In the genomic region with DNA sequence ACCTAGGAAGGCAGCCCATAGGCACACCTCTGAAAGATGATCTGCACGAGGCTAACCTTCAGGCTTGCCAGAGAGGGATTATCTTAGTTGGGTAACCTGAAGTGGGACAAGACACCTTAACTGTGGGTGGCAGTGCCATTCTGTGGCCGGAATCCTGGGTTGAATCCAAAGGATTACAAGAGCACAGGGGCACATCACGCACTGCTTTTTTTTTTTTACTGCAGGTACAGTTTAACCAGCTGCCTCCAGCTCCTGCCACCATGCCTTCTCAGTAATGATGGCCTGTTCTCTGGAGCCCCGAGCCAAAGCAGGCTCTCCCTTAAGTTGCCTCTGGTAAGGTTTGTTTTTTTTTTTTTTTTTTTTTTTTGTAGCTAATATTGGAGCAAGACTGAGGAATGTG, we compare ENCODE assay signal across 25 mouse cellular contexts. TPM values are rescaled to one million over a fixed set of nuclear protein-coding genes. Genes with fewer than 3 reads are reported as not detected.
A peak's percentile ranks its signal among the peaks of the same experiment; 100 is the strongest.
DNase-seq lines count a peak whose midpoint lies in the region; ATAC-seq and TF ChIP-seq lines count a peak whose summit lies in the region.
"Had no signal": no experiment of that assay in that cellular context is flagged by ENCODE, and none has a peak within 500 bp of the region (broad histone marks: within the 10 kb centered on the region; RNA-seq: fewer than 3 reads in every experiment).

No protein-coding gene starts in this region.

- H3K4me2 ChIP-seq in kidney, embryonic 15.5 days = no peak overlapping the region
- no peak overlapping the region for H3K4me2 ChIP-seq in liver, postnatal 0 days (ENCODE audit: low read depth, low read length)
- H3K4me2 ChIP-seq in liver, embryonic 12.5 days = no peak overlapping the region
- H3K4me2 ChIP-seq: heart, embryonic 12.5 days; heart, embryonic 15.5 days; hindbrain, embryonic 13.5 days had no signal

- H3K9ac ChIP-seq in kidney, embryonic 15.5 days = no peak overlapping the region
- no peak overlapping the region for H3K9ac ChIP-seq in liver, postnatal 0 days (replicated peaks)
- no peak overlapping the region for H3K9ac ChIP-seq in liver, embryonic 12.5 days
- H3K9ac ChIP-seq: heart, embryonic 12.5 days; heart, embryonic 15.5 days; hindbrain, embryonic 13.5 days had no signal

- H3K4me3 ChIP-seq in kidney, embryonic 15.5 days (replicated peaks) = no peak overlapping the region
- no peak overlapping the region for H3K4me3 ChIP-seq in liver, postnatal 0 days (ENCODE audit: low read depth, low read length)
- H3K4me3 ChIP-seq in liver, embryonic 12.5 days = no peak overlapping the region
- H3K4me3 ChIP-seq: heart, embryonic 12.5 days; heart, embryonic 15.5 days; hindbrain, embryonic 10.5 days; hindbrain, embryonic 13.5 days had no signal

- no peak for TF ChIP-seq EP300 in liver, postnatal 0 days (IDR thresholded peaks at IDR 0.05; ENCODE audit: low read depth)

- WGBS in kidney, embryonic 15.5 days = 76% methylated on average over 4 of the region's 4 CpGs
- WGBS in liver, postnatal 0 days (ENCODE audit: insufficient replicate concordance) = 79% methylated on average over 4 of the region's 4 CpGs
- 57% methylated on average over 4 of the region's 4 CpGs for WGBS in liver, embryonic 12.5 days (ENCODE audit: insufficient replicate concordance)

- ATAC-seq in kidney, embryonic 15.5 days (replicated peaks; ENCODE audit: low FRiP score) = no peak
- no peak for ATAC-seq in liver, postnatal 0 days
- no peak for ATAC-seq in liver, embryonic 12.5 days
- ATAC-seq: forebrain, embryonic 14.5 days; Patski had no signal

- peak; percentile 36 for DNase-seq in kidney, adult 11 months
- no peak for DNase-seq in kidney, postnatal 14 days
- peak; percentile 40 to 43 for DNase-seq in kidney, adult 8-10 months
- peak; percentile 5 for DNase-seq in liver, postnatal 0 days
- no peak for DNase-seq in thymus, postnatal 25 days
- DNase-seq: adrenal gland, postnatal 10 days; adrenal gland, postnatal 36 days; B cell, adult 2 months; cerebellum, adult 18-20 months; cerebellum, adult 9-10 months; cerebellum, postnatal 14 days; gastrocnemius, postnatal 25 days; heart, adult 18-20 months; heart, postnatal 10 days; heart, postnatal 36 days had no signal

- H3K36me3 ChIP-seq in kidney, embryonic 15.5 days = no peaks in the 10 kb centered on the region
- no peaks in the 10 kb centered on the region for H3K36me3 ChIP-seq in liver, postnatal 0 days (replicated peaks; ENCODE audit: insufficient read depth, low read length)
- H3K36me3 ChIP-seq in liver, embryonic 12.5 days = no peaks in the 10 kb centered on the region
- H3K36me3 ChIP-seq: G1E; heart, embryonic 12.5 days; heart, embryonic 15.5 days; hindbrain, embryonic 10.5 days; hindbrain, embryonic 13.5 days had no signal

- peaks cover 10% of the 10 kb centered on the region for H3K4me1 ChIP-seq in kidney, embryonic 15.5 days
- H3K4me1 ChIP-seq in liver, postnatal 0 days (ENCODE audit: insufficient read depth) = peaks cover 6% of the 10 kb centered on the region; the same call in 1 of the 2 replicates
- no peaks in the 10 kb centered on the region for H3K4me1 ChIP-seq in liver, embryonic 12.5 days
- H3K4me1 ChIP-seq: hindbrain, embryonic 13.5 days had no signal

- no peaks in the 10 kb centered on the region for H3K9me3 ChIP-seq in kidney, embryonic 15.5 days (replicated peaks)
- H3K9me3 ChIP-seq in liver, postnatal 0 days (ENCODE audit: low read length) = no peaks in the 10 kb centered on the region
- H3K9me3 ChIP-seq in liver, embryonic 12.5 days (replicated peaks) = no peaks in the 10 kb centered on the region
- H3K9me3 ChIP-seq: G1E; heart, embryonic 12.5 days; heart, embryonic 15.5 days; hindbrain, embryonic 10.5 days; hindbrain, embryonic 13.5 days had no signal

- no peak for TF ChIP-seq CTCF in liver, postnatal 0 days (IDR thresholded peaks at IDR 0.05; ENCODE audit: low read depth)

- H3K27me3 ChIP-seq in kidney, embryonic 15.5 days = no peaks in the 10 kb centered on the region
- no peaks in the 10 kb centered on the region for H3K27me3 ChIP-seq in liver, postnatal 0 days (ENCODE audit: insufficient read depth, low read length)
- H3K27me3 ChIP-seq in liver, embryonic 12.5 days (replicated peaks) = no peaks in the 10 kb centered on the region
- H3K27me3 ChIP-seq: CH12.LX; heart, embryonic 12.5 days; heart, embryonic 15.5 days; hindbrain, embryonic 13.5 days; Patski had no signal

- no peak overlapping the region for H3K27ac ChIP-seq in kidney, embryonic 15.5 days
- no peak overlapping the region for H3K27ac ChIP-seq in liver, postnatal 0 days (ENCODE audit: low read depth)
- H3K27ac ChIP-seq in liver, embryonic 12.5 days = no peak overlapping the region
- H3K27ac ChIP-seq: heart, embryonic 15.5 days; hindbrain, embryonic 10.5 days; hindbrain, embryonic 13.5 days had no signal

RNA-seq across cellular contexts. Expression of a gene that starts 33.9 kb away (rescaled TPM):
- polyA plus RNA-seq in kidney, embryonic 15.5 days (2015; fragmentation: Nextera tagmentation; extraction: Ambion mirVana) = 28.1 and 30.6 TPM in 2 replicates
- polyA plus RNA-seq in liver, postnatal 0 days (2015; fragmentation: Nextera tagmentation; extraction: Ambion mirVana) = 4.9 and 5.4 TPM in 2 replicates
- polyA plus RNA-seq in liver, embryonic 12.5 days (2016; fragmentation: Nextera tagmentation; extraction: Ambion mirVana) = 9.8 and 10.4 TPM in 2 replicates
- polyA plus RNA-seq: G1E had no signal

RNA-seq across cellular contexts. Expression of a gene that starts 59.0 kb away (rescaled TPM):
- polyA plus RNA-seq in kidney, embryonic 15.5 days (2015; fragmentation: Nextera tagmentation; extraction: Ambion mirVana) = 81.9 and 89.7 TPM in 2 replicates
- 35.8 and 39.8 TPM in 2 replicates for polyA plus RNA-seq in liver, postnatal 0 days (2015; fragmentation: Nextera tagmentation; extraction: Ambion mirVana)
- 57.7 and 59.6 TPM in 2 replicates for polyA plus RNA-seq in liver, embryonic 12.5 days (2016; fragmentation: Nextera tagmentation; extraction: Ambion mirVana)
- polyA plus RNA-seq: G1E had no signal

Comparison
In these comparisons a context has a peak if more than half of its experiments do, and no peak if none do; other contexts are left out.
1. DNase-seq: peak in kidney, adult 11 months (single experiment), kidney, adult 8-10 months (2 of 2) and liver, postnatal 0 days (single experiment); none in kidney, postnatal 14 days (single experiment) and thymus, postnatal 25 days (single experiment).